Comparison of ENCODE assay signal across 9 mouse cellular contexts in genomic region chr10:39540995-39541394, GRCm38 (mm10).
DNase-seq lines count a peak whose midpoint lies in the region; ATAC-seq lines count a peak whose summit lies in the region.
"Had no signal": no experiment of that assay in that cellular context is flagged by ENCODE, and none has a peak within 500 bp of the region (broad histone marks: within the 10 kb centered on the region; RNA-seq: fewer than 3 reads in every experiment).

No protein-coding gene starts in this region.

- H3K27ac ChIP-seq in heart, embryonic 11.5 days (ENCODE audit: low read depth, low read length), result 0 out of 2 replicates have a peak overlapping the region, but pooled peaks have one; percentile 35
- H3K27ac ChIP-seq in neural tube, embryonic 11.5 days (ENCODE audit: low read depth, low read length), result peak overlapping the region; percentile 96
- H3K27ac ChIP-seq: liver, embryonic 15.5 days had no signal

- DNase-seq in heart, postnatal 36 days, result no peak
- peak; percentile 88 for DNase-seq in adrenal gland, postnatal 14 days
- peak; percentile 34 to 56 for DNase-seq in frontal cortex, adult 2 months (ENCODE audit: extremely low spot score in 1 of 2, low spot score in 1 of 2)
- DNase-seq in layer of hippocampus, adult 9-11 months, result peak; percentile 80
- DNase-seq in neural tube, embryonic 11.5 days (ENCODE audit: low spot score), result peak; percentile 86
- no peak for DNase-seq in urinary bladder, adult 2 months (ENCODE audit: low spot score)

- 39% methylated on average over 7 of the region's 7 CpGs for WGBS in heart, embryonic 11.5 days (ENCODE audit: insufficient replicate concordance)
- whole genome bisulfite sequencing in neural tube, embryonic 11.5 days, result 15% methylated on average over 7 of the region's 7 CpGs

- no peak overlapping the region for H3K4me2 ChIP-seq in heart, embryonic 11.5 days
- H3K4me2 ChIP-seq in neural tube, embryonic 11.5 days (ENCODE audit: low read depth), result no peak overlapping the region
- H3K4me2 ChIP-seq: liver, embryonic 15.5 days had no signal

- no peak for ATAC-seq in heart, embryonic 11.5 days (replicated peaks; ENCODE audit: insufficient number of reproducible peaks, low FRiP score, low TSS enrichment)
- ATAC-seq in neural tube, embryonic 11.5 days (ENCODE audit: insufficient read depth, low FRiP score, low TSS enrichment), result peak; percentile 84
- ATAC-seq in megakaryocyte, adult 5-6 weeks (ENCODE audit: poor library complexity, severe bottlenecking), result no peak

- H3K4me1 ChIP-seq in heart, embryonic 11.5 days (ENCODE audit: control insufficient read depth, insufficient read depth, low read length), result peaks cover 28% of the 10 kb centered on the region
- peaks cover 29% of the 10 kb centered on the region for H3K4me1 ChIP-seq in neural tube, embryonic 11.5 days (ENCODE audit: control insufficient read depth, insufficient read depth, low read length)
- H3K4me1 ChIP-seq: liver, embryonic 15.5 days had no signal

- intact Hi-C loops in heart, postnatal 36 days (cut with DNase I), result loop anchor here (5.0 kb wide), 1 partner anchor 71 kb away; the partner anchor contains the start of gene Traf3ip2

- no peaks in the 10 kb centered on the region for H3K36me3 ChIP-seq in heart, embryonic 11.5 days (ENCODE audit: control insufficient read depth, insufficient read depth, low read length)
- H3K36me3 ChIP-seq in neural tube, embryonic 11.5 days (ENCODE audit: control insufficient read depth, insufficient read depth, low read length), result no peaks in the 10 kb centered on the region
- H3K36me3 ChIP-seq: liver, embryonic 15.5 days had no signal

- 0 out of 2 replicates have a peak overlapping the region, but pooled peaks have one; percentile 39 for H3K9ac ChIP-seq in heart, embryonic 11.5 days (ENCODE audit: low read depth, low read length)
- peak overlapping the region; percentile 55 for H3K9ac ChIP-seq in neural tube, embryonic 11.5 days (ENCODE audit: low read length)
- H3K9ac ChIP-seq: liver, embryonic 15.5 days had no signal

- no peaks in the 10 kb centered on the region for H3K9me3 ChIP-seq in heart, embryonic 11.5 days (replicated peaks; ENCODE audit: control insufficient read depth, low read length)
- H3K9me3 ChIP-seq in neural tube, embryonic 11.5 days (ENCODE audit: control insufficient read depth, low read length), result no peaks in the 10 kb centered on the region
- H3K9me3 ChIP-seq: liver, embryonic 15.5 days had no signal

- H3K4me3 ChIP-seq in heart, embryonic 11.5 days (ENCODE audit: low read depth, low read length), result no peak overlapping the region
- H3K4me3 ChIP-seq in neural tube, embryonic 11.5 days (ENCODE audit: low read depth, low read length), result no peak overlapping the region
- H3K4me3 ChIP-seq: liver, embryonic 15.5 days had no signal

- H3K27me3 ChIP-seq in heart, embryonic 11.5 days (ENCODE audit: control insufficient read depth, insufficient read depth, low read length), result no peaks in the 10 kb centered on the region
- H3K27me3 ChIP-seq in neural tube, embryonic 11.5 days (ENCODE audit: control insufficient read depth, insufficient read depth, low read length), result no peaks in the 10 kb centered on the region
- H3K27me3 ChIP-seq: liver, embryonic 15.5 days had no signal

Comparison
In these comparisons a context has a peak if more than half of its experiments do, and no peak if none do; other contexts are left out.
1. DNase-seq: peak in adrenal gland, postnatal 14 days (single experiment), frontal cortex, adult 2 months (2 of 2), layer of hippocampus, adult 9-11 months (single experiment) and neural tube, embryonic 11.5 days (single experiment); none in heart, postnatal 36 days (0 of 2) and urinary bladder, adult 2 months (single experiment).